Mouse (Mus musculus) liver, embryonic 11.5 days (tissue): ENCODE data around the gene Ephb1. TPM values are rescaled to one million over a fixed set of nuclear protein-coding genes. Genes with fewer than 3 reads are reported as not detected.

ENCODE experiments used
- ATAC-seq: fragments of 200-750 bp; cut with Nextera tagmentation; replicated peaks from 2 replicates; pipeline ENCODE4 v1.8.0; 2017; ENCODE audit warnings: moderate number of reproducible peaks, mild to moderate bottlenecking, moderate TSS enrichment, moderate library complexity; ENCODE audit not compliant: low FRiP score
- DNase-seq: peaks from one replicate; pipeline ENCODE4 v3.0.0-alpha.2; 2017; ENCODE audit warnings: low spot score
- H3K27ac ChIP-seq: fragments of 300-500 bp; sonication (generic); 2 replicates; pipeline ENCODE4 v1.5.1; 2014; ENCODE audit warnings: mild to moderate bottlenecking, low read depth, low read length, control low read depth
- H3K27me3 ChIP-seq: fragments of 300-500 bp; sonication (generic); replicated peaks from 2 replicates; pipeline ENCODE4 v1.6.1; 2014; ENCODE audit warnings: low read length, mixed read lengths; ENCODE audit not compliant: control insufficient read depth, insufficient read depth
- H3K36me3 ChIP-seq: fragments of 300-500 bp; sonication (generic); 2 replicates; pipeline ENCODE4 v1.6.1; 2014; ENCODE audit warnings: mild to moderate bottlenecking, low read length, moderate library complexity, mixed read lengths; ENCODE audit not compliant: control insufficient read depth, insufficient read depth
- H3K4me1 ChIP-seq: fragments of 300-500 bp; sonication (generic); replicated peaks from 2 replicates; pipeline ENCODE4 v1.6.1; 2014; ENCODE audit warnings: low read length, mixed read lengths; ENCODE audit not compliant: control insufficient read depth, insufficient read depth
- H3K4me2 ChIP-seq: fragments of 300-500 bp; sonication (generic); 2 replicates; pipeline ENCODE4 v1.6.1; 2014; ENCODE audit warnings: mild to moderate bottlenecking, control low read depth, moderate library complexity
- H3K4me3 ChIP-seq: fragments of 300-500 bp; sonication (generic); 2 replicates; pipeline ENCODE4 v1.5.1; 2014; ENCODE audit warnings: low read depth, low read length, control low read depth
- H3K9ac ChIP-seq: fragments of 300-500 bp; sonication (generic); 2 replicates; pipeline ENCODE4 v1.6.1; 2014; ENCODE audit warnings: low read depth, low read length, control low read depth
- H3K9me3 ChIP-seq: fragments of 300-500 bp; sonication (generic); 2 replicates; pipeline ENCODE4 v1.6.1; 2016; ENCODE audit warnings: low read length, inconsistent platforms, mixed read lengths; ENCODE audit not compliant: control insufficient read depth
- WGBS: fragments of 180-500 bp; shearing (Covaris S2); extraction: QIAGEN DNeasy Blood & Tissue Kit; methylation state at CpG from one replicate; pipeline ENCODE4 v1.1.7; 2014; 5-methylcytosine and 5-hydroxymethylcytosine counted together
- polyA plus RNA-seq: library from polyadenylated mRNA; unstranded; fragments of >200 nt; fragmentation: Nextera tagmentation; extraction: Ambion mirVana; gene quantifications from 2 replicates; pipeline ENCODE4 v1.2.1, GENCODE M21; 2014

Ephb1 gene
- polyA plus RNA-seq, 1 experiment from 2014 or later = 0.70 TPM

DNA sequence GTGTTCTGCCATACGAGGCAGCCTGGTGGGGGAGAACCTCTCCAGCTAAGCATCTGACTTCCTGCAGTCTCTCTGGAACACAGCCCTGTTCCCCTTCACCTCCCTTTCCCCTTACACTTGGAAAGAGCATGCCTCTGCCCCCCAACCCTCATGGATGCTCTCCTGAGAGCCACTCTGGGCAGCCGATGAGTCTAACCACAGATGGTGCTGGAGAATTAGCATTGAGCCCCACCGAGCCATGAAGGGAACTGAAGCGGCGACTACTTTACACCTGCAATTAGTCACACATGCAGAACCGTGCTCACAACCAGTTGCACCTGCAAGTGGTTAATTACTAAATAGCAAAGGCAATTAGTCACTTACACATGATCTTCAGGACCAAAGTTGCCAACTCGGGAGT lies 184.8 kb downstream of the Ephb1 start:
- 85% methylated on average over 7 of the region's 7 CpGs for WGBS
- no peak overlapping the region for H3K27ac ChIP-seq
- no peaks in the 10 kb centered on the region for H3K4me1 ChIP-seq
- H3K9me3 ChIP-seq = no peaks in the 10 kb centered on the region
- H3K4me3 ChIP-seq = no peak overlapping the region
- H3K9ac ChIP-seq = no peak overlapping the region
- H3K27me3 ChIP-seq = no peaks in the 10 kb centered on the region
- no peak overlapping the region for H3K4me2 ChIP-seq
- ATAC-seq (no peak), DNase-seq (no peak)
- no peaks in the 10 kb centered on the region for H3K36me3 ChIP-seq

DNA sequence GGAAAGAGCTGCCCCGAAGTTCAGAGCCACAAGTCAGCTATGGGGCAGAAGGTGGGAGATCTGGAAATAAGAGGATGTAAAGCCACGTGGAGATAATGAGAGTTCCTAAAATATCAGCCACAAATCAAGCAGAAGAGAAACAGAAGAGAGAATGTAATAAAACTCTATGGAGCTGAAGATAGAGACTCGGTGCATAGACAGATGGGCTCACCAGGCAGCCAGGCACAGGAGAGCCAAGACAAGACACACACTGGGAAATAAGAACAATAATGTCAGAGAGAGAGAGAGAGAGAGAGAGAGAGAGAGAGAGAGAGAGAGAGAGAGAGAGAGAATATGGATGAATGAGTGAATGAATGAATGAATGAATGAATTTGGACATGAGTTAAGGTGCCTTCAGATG lies 198.6 kb downstream of the Ephb1 start:
- H3K9me3 ChIP-seq = no peaks in the 10 kb centered on the region
- H3K9ac ChIP-seq = no peak overlapping the region
- H3K4me3 ChIP-seq = no peak overlapping the region
- 69% methylated on average over 3 of the region's 3 CpGs for WGBS
- no peak for ATAC-seq
- H3K4me2 ChIP-seq = no peak overlapping the region
- H3K27me3 ChIP-seq = no peaks in the 10 kb centered on the region
- no peaks in the 10 kb centered on the region for H3K4me1 ChIP-seq
- no peak overlapping the region for H3K27ac ChIP-seq
- no peaks in the 10 kb centered on the region for H3K36me3 ChIP-seq
- DNase-seq = no peak

DNA sequence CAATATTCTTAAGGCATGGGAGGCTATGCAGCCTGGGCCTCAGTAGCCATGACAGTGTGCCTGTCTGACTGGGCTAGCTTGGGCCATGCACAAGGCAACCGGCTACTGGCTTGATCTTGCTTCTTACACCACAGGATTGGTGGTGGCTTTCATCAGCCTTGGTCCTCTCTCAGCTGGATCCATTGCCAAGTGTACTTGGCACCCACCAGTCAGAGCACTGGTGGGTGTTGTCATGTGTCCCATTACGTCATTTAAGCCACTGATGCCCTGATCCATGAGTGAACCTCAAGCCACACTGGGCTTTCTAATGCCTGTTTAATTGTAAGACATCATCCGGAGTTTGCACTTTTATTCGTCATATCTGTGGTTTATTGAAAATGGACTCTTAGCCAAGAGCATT lies 215.3 kb downstream of the Ephb1 start:
- H3K4me2 ChIP-seq = no peak overlapping the region
- no peak overlapping the region for H3K9ac ChIP-seq
- no peaks in the 10 kb centered on the region for H3K36me3 ChIP-seq
- no peaks in the 10 kb centered on the region for H3K27me3 ChIP-seq
- no peak overlapping the region for H3K27ac ChIP-seq
- H3K4me3 ChIP-seq = no peak overlapping the region
- no peaks in the 10 kb centered on the region for H3K4me1 ChIP-seq
- H3K9me3 ChIP-seq = no peaks in the 10 kb centered on the region
- no peak for DNase-seq
- ATAC-seq = no peak
- WGBS = 84% methylated on average over 4 of the region's 4 CpGs

DNA sequence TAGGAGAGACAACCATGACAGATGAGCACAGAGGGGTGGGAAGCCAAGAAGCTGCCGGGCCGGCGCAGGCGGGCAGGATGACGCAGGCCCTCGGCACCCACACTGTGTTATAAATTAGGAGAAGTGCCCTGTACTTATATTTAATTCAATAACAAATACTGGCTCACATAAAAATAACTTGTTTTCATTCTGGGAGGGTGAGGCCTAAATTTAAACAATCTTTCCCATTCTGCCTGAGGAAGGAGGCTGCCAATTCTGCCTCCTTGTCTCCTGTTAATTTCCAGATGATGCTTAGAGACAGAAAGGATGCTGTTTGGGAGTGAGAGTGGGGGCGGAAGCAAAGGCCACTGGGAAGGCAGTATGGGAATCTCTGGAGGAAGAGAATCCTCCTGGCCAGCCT lies 215.8 kb downstream of the Ephb1 start:
- Histone ChIP-seq H3K9me3 (no peaks in the 10 kb centered on the region), H3K4me1 (no peaks in the 10 kb centered on the region), H3K4me2 (no peak overlapping the region), H3K36me3 (no peaks in the 10 kb centered on the region), H3K9ac (no peak overlapping the region), H3K4me3 (no peak overlapping the region), H3K27me3 (no peaks in the 10 kb centered on the region), H3K27ac (no peak overlapping the region)
- ATAC-seq (no peak), DNase-seq (no peak)
- 93% methylated on average over 7 of the region's 7 CpGs for WGBS

DNA sequence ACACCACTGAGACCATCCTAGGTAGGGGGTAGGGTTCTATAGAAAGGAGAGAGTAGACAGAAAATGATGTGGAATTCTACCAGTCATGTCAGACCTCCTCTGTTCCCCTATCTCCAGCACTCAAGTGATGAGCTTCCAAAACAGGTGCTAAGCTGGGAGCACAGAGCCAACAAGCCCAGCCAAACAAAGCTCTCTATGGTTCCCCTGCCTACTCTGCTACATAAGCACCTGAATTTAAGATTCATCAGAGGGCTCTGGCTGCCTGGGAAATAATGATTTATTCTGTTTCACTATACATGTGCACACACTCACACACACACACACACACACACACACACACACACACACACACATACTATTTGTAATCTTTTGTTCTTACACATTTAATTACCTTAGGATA lies 216.3 kb downstream of the Ephb1 start:
- Histone ChIP-seq H3K4me1 (no peaks in the 10 kb centered on the region), H3K36me3 (no peaks in the 10 kb centered on the region), H3K4me2 (no peak overlapping the region), H3K4me3 (no peak overlapping the region), H3K27ac (no peak overlapping the region), H3K9me3 (no peaks in the 10 kb centered on the region), H3K27me3 (no peaks in the 10 kb centered on the region), H3K9ac (no peak overlapping the region)
- no peak for DNase-seq
- ATAC-seq = no peak

DNA sequence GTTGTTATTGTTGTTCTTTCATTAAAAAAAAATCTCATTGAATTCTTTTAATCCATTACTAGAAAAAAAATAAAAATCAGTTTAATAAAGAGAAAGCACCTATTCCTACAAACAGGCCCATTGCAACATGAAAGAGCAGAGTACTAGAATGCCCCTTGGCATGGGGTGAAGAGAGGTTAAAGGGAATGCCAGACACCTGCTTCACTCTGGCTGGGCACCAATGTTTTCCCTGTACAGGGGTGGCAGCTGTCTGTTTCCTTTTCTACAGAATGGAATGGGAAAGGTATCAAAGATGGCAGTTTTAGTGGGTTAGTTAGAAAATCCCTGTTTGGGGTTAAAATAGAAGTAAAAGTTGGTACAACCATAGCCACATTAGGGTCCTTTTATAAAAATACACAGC lies 224.0 kb downstream of the Ephb1 start:
- Histone ChIP-seq H3K27ac (no peak overlapping the region), H3K4me3 (no peak overlapping the region), H3K36me3 (no peaks in the 10 kb centered on the region), H3K27me3 (no peaks in the 10 kb centered on the region), H3K9ac (no peak overlapping the region), H3K4me2 (no peak overlapping the region), H3K9me3 (no peaks in the 10 kb centered on the region), H3K4me1 (no peaks in the 10 kb centered on the region)
- no peak for ATAC-seq
- no peak for DNase-seq

DNA sequence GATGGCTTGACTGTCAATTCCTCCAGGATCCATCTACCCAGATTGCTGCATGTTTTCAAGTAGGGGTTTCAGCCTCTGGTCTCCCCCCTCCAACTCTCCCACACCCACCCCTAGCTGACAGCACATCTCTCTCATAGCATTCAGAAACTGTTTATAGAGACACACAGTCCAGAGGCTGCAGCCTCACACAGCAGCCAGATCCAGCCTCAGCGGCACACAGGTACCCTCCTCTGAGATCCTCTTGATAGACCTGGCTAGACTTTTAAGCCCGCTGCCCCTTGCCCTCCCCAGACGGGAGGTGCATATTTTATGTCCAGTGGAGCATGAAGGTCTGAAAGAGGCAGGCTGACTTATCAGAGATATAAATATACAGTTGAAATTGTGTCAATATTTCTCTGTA lies 228.0 kb downstream of the Ephb1 start:
- no peak overlapping the region for H3K27ac ChIP-seq
- H3K27me3 ChIP-seq = no peaks in the 10 kb centered on the region
- DNase-seq (no peak), ATAC-seq (no peak)
- H3K4me3 ChIP-seq = no peak overlapping the region
- no peaks in the 10 kb centered on the region for H3K36me3 ChIP-seq
- no peaks in the 10 kb centered on the region for H3K9me3 ChIP-seq
- H3K4me1 ChIP-seq = no peaks in the 10 kb centered on the region
- 68% methylated on average over 3 of the region's 3 CpGs for WGBS
- H3K4me2 ChIP-seq = no peak overlapping the region
- H3K9ac ChIP-seq = no peak overlapping the region

DNA sequence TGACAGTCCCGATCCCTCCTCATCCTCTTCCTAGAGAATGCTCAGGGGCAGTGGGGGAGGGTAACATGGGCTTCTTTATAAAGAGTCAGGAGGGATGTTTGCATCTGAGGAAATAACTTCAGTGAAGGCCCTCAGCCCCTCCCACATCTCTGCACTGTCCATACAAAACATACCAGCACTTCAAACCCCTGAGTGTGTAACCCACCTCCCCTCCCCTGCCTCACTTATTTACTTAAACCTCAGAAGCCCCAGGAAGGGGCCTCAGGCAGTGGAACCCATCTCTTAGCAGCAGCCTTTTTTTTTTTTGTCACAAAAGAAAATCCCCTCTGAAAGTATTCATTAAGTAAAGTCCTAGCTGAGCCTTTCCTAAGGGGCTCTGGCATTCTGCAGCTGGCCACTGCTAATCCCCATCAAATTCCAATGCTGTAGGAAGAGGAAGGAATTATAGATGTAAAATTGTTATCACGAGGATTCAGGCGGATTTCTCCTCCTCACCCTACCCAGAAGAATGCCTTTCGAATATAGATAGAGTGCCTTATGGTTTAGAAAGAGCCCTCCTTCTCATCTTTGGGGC lies 231.5 kb downstream of the Ephb1 start:
- no peak overlapping the region for H3K4me2 ChIP-seq
- DNase-seq = no peak
- no peak for ATAC-seq
- H3K27ac ChIP-seq = no peak overlapping the region
- no peaks in the 10 kb centered on the region for H3K36me3 ChIP-seq
- no peaks in the 10 kb centered on the region for H3K4me1 ChIP-seq
- H3K9ac ChIP-seq = no peak overlapping the region
- H3K27me3 ChIP-seq = no peaks in the 10 kb centered on the region
- no peak overlapping the region for H3K4me3 ChIP-seq
- WGBS = 43% methylated on average over 4 of the region's 4 CpGs
- no peaks in the 10 kb centered on the region for H3K9me3 ChIP-seq

DNA sequence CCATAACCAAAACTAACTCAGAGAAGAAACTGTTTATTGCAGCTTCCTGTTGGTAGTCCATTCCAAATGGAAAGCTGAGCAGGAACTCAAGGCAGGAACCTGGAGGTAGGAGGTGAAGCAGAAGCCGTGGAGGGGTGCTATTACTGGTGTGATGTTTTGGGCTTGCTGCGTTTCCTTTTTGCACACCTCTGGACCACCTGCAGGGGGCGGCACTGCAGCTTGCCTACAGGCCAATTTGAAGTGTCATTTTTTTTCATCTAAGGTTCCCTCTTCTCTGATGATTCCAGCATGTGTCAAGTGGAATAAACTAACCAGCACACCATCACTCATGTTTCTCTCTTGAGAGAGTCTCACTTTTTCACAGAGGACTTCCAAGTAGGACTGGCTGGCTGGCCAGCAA lies 235.1 kb downstream of the Ephb1 start:
- DNase-seq (no peak), ATAC-seq (no peak)
- no peak overlapping the region for H3K4me3 ChIP-seq
- no peaks in the 10 kb centered on the region for H3K27me3 ChIP-seq
- no peaks in the 10 kb centered on the region for H3K36me3 ChIP-seq
- H3K27ac ChIP-seq = no peak overlapping the region
- H3K4me1 ChIP-seq = no peaks in the 10 kb centered on the region
- H3K9me3 ChIP-seq = no peaks in the 10 kb centered on the region
- H3K9ac ChIP-seq = no peak overlapping the region
- WGBS = 62% methylated on average over 3 of the region's 3 CpGs
- H3K4me2 ChIP-seq = no peak overlapping the region
